Mouse (Mus musculus) neural tube, embryonic 13.5 days (tissue): ENCODE results near the gene Ccr9. TPM values are rescaled to one million over a fixed set of nuclear protein-coding genes. Genes with fewer than 3 reads are reported as not detected.
A peak's percentile ranks its signal among the peaks of the same experiment; 100 is the strongest.

Experiments used
- ATAC-seq: fragments of 200-750 bp; cut with Nextera tagmentation; 2 replicates; pipeline ENCODE4 v1.8.0; 2017; ENCODE audit warnings: low read depth, mild to moderate bottlenecking, moderate TSS enrichment, moderate library complexity
- H3K27ac ChIP-seq: fragments of 300-500 bp; sonication (generic); replicated peaks from 2 replicates; pipeline ENCODE4 v1.5.1; 2015; ENCODE audit warnings: moderate library complexity, mild to moderate bottlenecking, inconsistent platforms
- H3K27me3 ChIP-seq: fragments of 300-500 bp; sonication (generic); 2 replicates; pipeline ENCODE4 v1.6.1; 2015; ENCODE audit warnings: mild to moderate bottlenecking, inconsistent platforms
- H3K36me3 ChIP-seq: fragments of 300-500 bp; sonication (generic); 2 replicates; pipeline ENCODE4 v1.6.1; 2015; ENCODE audit warnings: mild to moderate bottlenecking, inconsistent platforms
- H3K4me1 ChIP-seq: fragments of 300-500 bp; sonication (generic); replicated peaks from 2 replicates; pipeline ENCODE4 v1.6.1; 2015; ENCODE audit warnings: inconsistent platforms
- H3K4me2 ChIP-seq: fragments of 300-500 bp; sonication (generic); 2 replicates; pipeline ENCODE4 v1.6.1; 2015; ENCODE audit warnings: inconsistent platforms, mild to moderate bottlenecking, moderate library complexity
- H3K4me3 ChIP-seq: fragments of 300-500 bp; sonication (generic); 2 replicates; pipeline ENCODE4 v1.5.1; 2015; ENCODE audit warnings: mild to moderate bottlenecking, inconsistent platforms
- H3K9ac ChIP-seq: fragments of 300-500 bp; sonication (generic); 2 replicates; pipeline ENCODE4 v1.6.1; 2015; ENCODE audit warnings: moderate library complexity, mild to moderate bottlenecking, inconsistent platforms
- H3K9me3 ChIP-seq: fragments of 300-500 bp; sonication (generic); 2 replicates; pipeline ENCODE4 v1.6.1; 2016; ENCODE audit warnings: inconsistent platforms
- WGBS: fragments of 180-500 bp; shearing (Covaris S2); methylation state at CpG from one replicate; pipeline ENCODE4 v1.1.7; 2015; 5-methylcytosine and 5-hydroxymethylcytosine counted together
- polyA plus RNA-seq: library from polyadenylated mRNA; unstranded; fragments of >200 nt; fragmentation: Nextera tagmentation; extraction: Ambion mirVana; gene quantifications from 2 replicates; pipeline ENCODE4 v1.2.1, GENCODE M21; 2015

The Ccr9 gene
- 0.32 and 0.37 TPM in 2 replicates for polyA plus RNA-seq

DNA sequence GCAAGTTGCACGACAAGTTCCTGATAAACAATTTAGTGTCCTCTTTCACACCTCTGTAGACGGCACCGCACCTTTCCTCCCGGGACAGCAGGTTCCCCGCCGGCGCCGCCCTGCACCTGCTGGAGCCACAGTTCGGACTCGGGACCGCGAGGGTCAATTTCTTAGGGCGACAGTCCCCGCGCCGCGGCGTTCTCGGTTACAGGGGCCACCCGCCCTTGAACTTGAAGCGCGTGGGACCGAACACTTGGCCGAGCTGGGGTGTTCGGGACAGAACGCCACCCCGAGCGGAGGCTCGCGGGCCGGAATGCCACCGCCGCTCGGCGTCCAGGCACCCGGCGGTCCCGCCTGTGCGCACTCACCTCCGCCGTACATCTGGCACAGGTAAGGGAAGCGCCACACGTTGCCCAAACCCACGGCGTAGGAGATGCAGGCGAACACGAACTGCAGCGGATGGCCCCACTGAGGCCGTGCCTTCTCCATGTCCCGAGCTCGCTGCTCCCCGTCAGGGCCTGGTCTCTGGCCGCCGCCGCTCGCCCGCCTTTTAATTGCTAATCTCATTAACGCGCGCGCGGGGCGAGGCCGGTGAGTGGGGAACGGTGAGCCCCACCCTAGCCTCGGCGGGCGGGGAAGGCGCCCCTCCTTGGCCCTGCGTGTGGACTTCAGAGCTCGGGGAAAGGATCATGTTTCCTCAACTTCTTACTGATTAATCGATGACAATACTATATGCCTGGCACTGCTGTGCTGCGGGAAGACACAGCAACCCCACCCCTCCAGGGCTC lies at the start of gene Ccr9, which contains the start of gene Slc6a20a:
Ccr9 (plus strand) TSS at position 113 of the 779 bp plus-strand sequence.
Slc6a20a (minus strand) TSS at position 559 of the 779 bp plus-strand sequence.
- ATAC-seq = 0 out of 2 replicates have a peak, but pooled peaks have one; percentile 47
- Histone ChIP-seq H3K27ac (no peak within 1 kb of the TSS), H3K4me1 (peaks cover 15% of the 10 kb centered on the region), H3K9me3 (no peaks in the 10 kb centered on the region), H3K4me2 (peak within 1 kb of the TSS; percentile 62), H3K4me3 (peak within 1 kb of the TSS; percentile 41), H3K9ac (peak within 1 kb of the TSS; percentile 60), H3K27me3 (peaks cover 77% of the 10 kb centered on the region), H3K36me3 (no peaks in the 10 kb centered on the region)
- under 1% methylated on average over 73 of the region's 73 CpGs for WGBS

DNA sequence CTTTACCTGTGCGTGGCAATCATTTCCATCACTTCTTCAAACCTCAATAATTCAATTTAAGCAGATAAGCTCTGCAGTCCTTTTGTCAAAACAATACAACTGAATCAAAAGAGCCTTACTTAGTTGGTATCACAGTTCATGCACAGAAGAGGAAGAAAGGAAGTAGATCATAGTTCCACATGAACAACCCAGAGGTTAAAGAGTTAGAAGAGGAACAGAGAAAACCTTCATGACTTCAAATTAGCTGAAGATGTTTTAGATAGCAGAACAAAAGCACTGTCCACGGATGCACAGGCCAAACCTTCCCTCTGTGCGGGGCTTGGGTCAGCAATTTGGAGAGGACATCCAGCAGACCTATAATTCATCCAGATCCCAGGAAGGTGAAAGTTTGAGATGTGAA lies 46.6 kb upstream of the Ccr9 start:
- Histone ChIP-seq H3K4me2 (no peak overlapping the region), H3K27ac (no peak overlapping the region), H3K27me3 (no peaks in the 10 kb centered on the region), H3K9me3 (no peaks in the 10 kb centered on the region), H3K4me3 (no peak overlapping the region), H3K9ac (no peak overlapping the region), H3K36me3 (no peaks in the 10 kb centered on the region), H3K4me1 (no peaks in the 10 kb centered on the region)
- 80% methylated on average over 3 of the region's 3 CpGs for WGBS
- ATAC-seq = no peak

DNA sequence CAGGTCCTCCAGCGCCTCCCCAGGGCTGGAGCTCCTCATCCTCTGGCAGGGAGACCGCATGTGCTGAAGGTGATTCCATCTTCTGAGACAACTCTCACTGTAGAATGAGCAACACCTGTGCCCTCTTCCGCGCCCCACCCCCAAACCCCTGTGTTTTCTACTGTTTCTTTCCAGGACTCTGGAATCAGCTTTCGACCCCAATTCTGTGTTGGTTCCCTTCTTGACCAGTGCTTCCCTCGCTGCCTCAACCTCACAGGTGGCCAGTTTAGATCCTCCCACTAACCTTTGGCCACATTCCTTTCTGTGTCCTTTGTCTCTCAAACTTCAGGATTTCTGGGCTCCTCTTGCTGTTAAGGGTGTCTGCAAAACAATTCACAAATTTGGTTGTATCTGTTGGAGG lies 46.0 kb upstream of the Ccr9 start, which contains the start of gene Slc6a20b:
Slc6a20b (minus strand) TSS at position 285 of the 400 bp plus-strand sequence.
- no peak within 1 kb of the TSS for H3K4me2 ChIP-seq
- H3K9ac ChIP-seq = no peak within 1 kb of the TSS
- H3K4me1 ChIP-seq = no peaks in the 10 kb centered on the region
- no peak within 1 kb of the TSS for H3K4me3 ChIP-seq
- 83% methylated on average over 6 of the region's 6 CpGs for WGBS
- H3K27me3 ChIP-seq = no peaks in the 10 kb centered on the region
- no peak for ATAC-seq
- H3K36me3 ChIP-seq = no peaks in the 10 kb centered on the region
- no peaks in the 10 kb centered on the region for H3K9me3 ChIP-seq
- H3K27ac ChIP-seq = no peak within 1 kb of the TSS

DNA sequence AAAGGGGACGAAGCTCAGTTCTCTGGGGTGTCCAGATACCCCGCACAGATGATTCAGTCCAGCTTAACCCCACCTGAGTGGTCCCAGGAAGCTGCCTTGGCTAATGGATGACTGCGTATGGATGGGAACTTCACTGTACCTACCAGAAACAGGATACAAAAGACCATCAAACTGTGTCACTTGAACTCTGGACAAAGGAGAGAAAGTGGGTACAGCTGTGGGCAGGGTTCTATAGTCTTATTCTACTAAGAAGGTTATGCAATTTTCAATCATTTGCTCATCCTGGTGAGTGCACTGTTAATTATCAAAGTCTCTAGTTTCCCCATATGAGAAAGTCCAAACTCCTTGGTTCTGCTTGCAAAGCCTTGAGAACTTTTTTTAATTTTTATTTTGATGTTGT lies 45.2 kb upstream of the Ccr9 start:
- Histone ChIP-seq H3K4me2 (no peak overlapping the region), H3K27me3 (no peaks in the 10 kb centered on the region), H3K9me3 (no peaks in the 10 kb centered on the region), H3K27ac (no peak overlapping the region), H3K4me3 (no peak overlapping the region), H3K9ac (no peak overlapping the region), H3K36me3 (no peaks in the 10 kb centered on the region), H3K4me1 (no peaks in the 10 kb centered on the region)
- 89% methylated on average over 3 of the region's 3 CpGs for WGBS
- no peak for ATAC-seq

DNA sequence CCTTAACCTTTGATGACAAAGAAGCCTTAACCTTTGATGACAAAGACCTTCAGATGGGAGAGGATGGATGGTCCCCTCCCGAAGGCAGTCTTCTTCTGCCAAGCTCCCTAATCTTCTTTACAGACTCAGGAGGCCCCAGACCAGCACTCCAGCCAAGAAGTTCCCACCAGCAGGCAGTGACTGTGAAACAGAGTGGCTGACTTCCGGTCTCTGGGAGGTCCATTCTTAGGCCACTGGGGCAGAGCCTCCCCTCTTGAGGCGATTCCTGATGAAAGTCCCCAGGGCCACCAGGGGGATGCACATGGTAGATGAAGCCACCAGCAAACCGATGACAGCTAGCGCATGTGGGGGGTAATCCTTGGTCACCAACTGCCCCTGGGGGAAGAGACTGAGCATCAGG lies 41.5 kb upstream of the Ccr9 start:
- H3K9me3 ChIP-seq = no peaks in the 10 kb centered on the region
- no peak overlapping the region for H3K4me2 ChIP-seq
- no peak overlapping the region for H3K4me3 ChIP-seq
- H3K9ac ChIP-seq = no peak overlapping the region
- H3K27me3 ChIP-seq = no peaks in the 10 kb centered on the region
- H3K27ac ChIP-seq = no peak overlapping the region
- H3K4me1 ChIP-seq = no peaks in the 10 kb centered on the region
- H3K36me3 ChIP-seq = no peaks in the 10 kb centered on the region
- ATAC-seq = no peak
- whole genome bisulfite sequencing = 72% methylated on average over 5 of the region's 5 CpGs

DNA sequence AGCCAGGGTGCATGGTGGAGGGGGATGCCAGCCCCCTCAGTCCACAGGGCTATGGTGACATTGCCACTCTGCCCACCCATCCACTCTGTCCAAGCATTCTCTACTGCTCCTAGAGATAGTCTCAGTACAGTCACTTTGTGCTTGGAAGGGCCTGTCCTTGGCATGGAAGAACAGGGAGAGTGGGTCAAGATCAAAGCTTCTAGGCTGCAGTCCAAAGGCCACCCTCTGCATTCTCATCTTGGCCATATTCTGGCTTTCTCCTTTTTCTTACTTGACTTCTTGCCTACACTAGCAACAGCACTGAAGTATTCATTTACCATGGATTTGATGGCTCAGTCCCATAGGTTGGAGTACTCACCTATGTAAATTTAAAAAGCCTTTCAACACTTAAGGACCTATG lies 40.0 kb upstream of the Ccr9 start:
- H3K27me3 ChIP-seq = no peaks in the 10 kb centered on the region
- no peaks in the 10 kb centered on the region for H3K36me3 ChIP-seq
- no peak overlapping the region for H3K9ac ChIP-seq
- no peak overlapping the region for H3K4me2 ChIP-seq
- ATAC-seq = no peak
- no peaks in the 10 kb centered on the region for H3K4me1 ChIP-seq
- H3K9me3 ChIP-seq = no peaks in the 10 kb centered on the region
- H3K4me3 ChIP-seq = no peak overlapping the region
- no peak overlapping the region for H3K27ac ChIP-seq

DNA sequence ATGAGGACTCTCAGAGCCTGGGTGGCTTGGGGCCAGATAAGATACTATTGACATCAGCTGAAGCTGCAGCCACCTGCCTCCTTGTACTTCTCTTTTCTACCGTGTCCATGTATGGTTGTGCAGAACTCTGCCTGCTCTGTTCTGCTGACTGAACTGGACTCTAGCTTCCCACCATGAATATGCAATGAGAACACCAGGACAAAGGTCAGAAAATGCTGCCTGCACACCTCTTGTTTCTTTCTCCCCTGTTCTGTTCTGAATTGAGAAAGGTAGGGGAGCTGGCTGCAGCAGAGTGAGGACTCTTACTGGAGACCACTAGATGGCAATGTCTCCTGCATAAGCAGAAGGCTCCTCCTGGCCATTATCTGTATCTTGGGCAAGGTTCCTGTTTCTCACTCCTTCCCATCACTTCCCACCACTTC lies 39.6 kb upstream of the Ccr9 start:
- Histone ChIP-seq H3K36me3 (no peaks in the 10 kb centered on the region), H3K27ac (no peak overlapping the region), H3K4me3 (no peak overlapping the region), H3K4me2 (no peak overlapping the region), H3K9me3 (no peaks in the 10 kb centered on the region), H3K4me1 (no peaks in the 10 kb centered on the region), H3K9ac (no peak overlapping the region), H3K27me3 (no peaks in the 10 kb centered on the region)
- ATAC-seq = 0 out of 2 replicates have a peak, but pooled peaks have one; percentile 40
- WGBS = 74% methylated on average over 1 of the region's 1 CpGs

DNA sequence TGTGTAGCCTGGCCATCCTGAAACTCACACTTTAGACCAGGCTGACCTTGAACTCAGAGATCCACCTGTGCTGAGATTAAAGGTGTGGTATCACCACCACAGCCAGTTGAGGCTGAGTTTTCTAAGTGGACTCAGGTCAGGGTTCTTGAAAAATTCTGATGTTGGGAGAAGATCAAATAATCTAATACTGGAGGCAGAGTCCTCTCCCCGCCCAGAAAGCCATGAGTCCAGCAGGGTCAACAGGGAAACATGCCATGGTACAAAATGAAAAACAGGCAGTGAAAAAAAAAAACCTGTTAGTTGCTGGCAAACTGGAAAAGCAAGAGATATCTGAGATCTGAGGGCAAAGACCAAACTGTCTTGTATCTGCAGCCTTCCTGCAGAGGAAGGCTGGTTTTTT lies 38.1 kb upstream of the Ccr9 start:
- no peaks in the 10 kb centered on the region for H3K27me3 ChIP-seq
- H3K4me1 ChIP-seq = no peaks in the 10 kb centered on the region
- 75% methylated on average over 1 of the region's 1 CpGs for WGBS
- no peak for ATAC-seq
- H3K9me3 ChIP-seq = no peaks in the 10 kb centered on the region
- H3K4me2 ChIP-seq = no peak overlapping the region
- H3K27ac ChIP-seq = no peak overlapping the region
- H3K9ac ChIP-seq = no peak overlapping the region
- no peak overlapping the region for H3K4me3 ChIP-seq
- no peaks in the 10 kb centered on the region for H3K36me3 ChIP-seq

DNA sequence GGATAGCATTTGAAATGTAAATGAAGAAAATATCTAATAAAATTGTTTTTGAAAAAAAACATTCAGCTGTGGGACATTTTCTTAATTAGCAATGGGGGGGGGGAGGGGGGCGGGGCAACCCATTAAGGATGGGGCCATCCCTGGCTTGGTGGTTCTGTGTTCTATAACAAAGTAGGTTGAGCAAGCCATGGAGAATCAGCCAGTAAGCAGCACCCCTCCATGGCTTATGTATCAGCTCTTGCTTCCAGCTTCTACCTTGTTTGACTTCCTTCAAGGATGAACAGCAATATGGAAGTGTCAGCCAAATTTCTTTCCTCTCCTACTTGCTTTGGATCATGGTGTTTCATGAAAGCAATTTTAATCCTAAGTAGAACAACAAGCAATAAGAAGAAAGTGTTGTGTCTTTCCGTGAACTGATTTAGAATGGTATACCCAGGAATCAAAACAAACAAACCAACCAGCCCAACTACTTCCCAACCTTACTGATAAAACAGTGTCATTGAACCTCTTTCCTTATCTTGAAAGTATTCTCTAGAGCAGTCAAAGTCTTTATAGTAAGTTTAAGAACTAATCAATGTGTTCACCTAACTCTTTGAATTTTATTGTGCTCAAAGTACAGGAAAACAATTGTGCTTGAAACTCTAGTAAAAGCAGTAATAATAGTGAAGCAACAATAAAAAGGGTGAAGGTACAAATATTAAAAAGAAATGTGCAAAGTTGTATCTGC lies 28.3 kb upstream of the Ccr9 start:
- H3K36me3 ChIP-seq = no peaks in the 10 kb centered on the region
- WGBS = 95% methylated on average over 2 of the region's 2 CpGs
- no peak overlapping the region for H3K27ac ChIP-seq
- ATAC-seq = no peak
- no peaks in the 10 kb centered on the region for H3K4me1 ChIP-seq
- no peak overlapping the region for H3K4me2 ChIP-seq
- no peak overlapping the region for H3K9ac ChIP-seq
- H3K9me3 ChIP-seq = no peaks in the 10 kb centered on the region
- H3K4me3 ChIP-seq = no peak overlapping the region
- H3K27me3 ChIP-seq = no peaks in the 10 kb centered on the region

DNA sequence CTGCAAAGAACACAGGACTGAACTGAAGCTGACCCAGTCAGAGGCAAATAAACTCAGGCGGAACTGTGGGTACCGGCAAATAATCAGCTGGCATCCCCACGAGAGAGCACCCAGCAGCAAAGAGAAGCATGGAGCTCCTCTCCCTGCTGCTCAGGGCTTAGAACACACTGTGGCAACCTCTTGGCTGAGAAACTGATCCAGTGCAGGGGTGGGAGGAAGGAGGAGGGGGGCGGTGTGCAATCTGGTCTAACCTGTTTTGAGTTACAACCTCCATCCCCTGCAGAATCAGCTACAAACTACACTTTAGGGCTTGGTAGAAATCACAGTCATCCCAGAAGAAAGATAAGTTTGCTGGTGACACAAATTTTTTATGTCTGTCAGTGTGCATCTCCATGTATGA lies 26.9 kb upstream of the Ccr9 start:
- no peak overlapping the region for H3K9ac ChIP-seq
- no peak overlapping the region for H3K4me2 ChIP-seq
- ATAC-seq = no peak
- no peaks in the 10 kb centered on the region for H3K9me3 ChIP-seq
- H3K36me3 ChIP-seq = no peaks in the 10 kb centered on the region
- H3K4me3 ChIP-seq = no peak overlapping the region
- no peaks in the 10 kb centered on the region for H3K27me3 ChIP-seq
- 59% methylated on average over 4 of the region's 4 CpGs for WGBS
- no peak overlapping the region for H3K27ac ChIP-seq
- no peaks in the 10 kb centered on the region for H3K4me1 ChIP-seq

DNA sequence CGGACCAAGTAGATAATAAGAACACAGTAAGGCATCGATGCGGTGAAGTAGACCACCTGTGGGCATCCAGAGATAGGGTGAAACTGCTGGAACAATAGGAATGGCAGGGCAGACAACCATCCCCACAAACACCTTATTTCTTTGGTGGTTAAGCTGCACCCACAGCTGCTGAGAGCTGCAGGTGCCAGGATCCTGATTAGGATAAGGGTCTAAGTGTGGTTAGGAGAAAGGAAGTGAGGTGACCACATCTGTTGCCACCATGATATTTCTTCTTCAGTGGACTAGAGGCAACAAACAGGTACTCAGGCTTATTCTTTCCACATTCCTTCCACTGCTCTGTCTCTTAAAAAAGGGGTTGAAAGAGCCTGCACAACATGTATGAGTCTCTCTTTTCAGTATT lies 20.8 kb upstream of the Ccr9 start:
- Histone ChIP-seq H3K9ac (no peak overlapping the region), H3K27ac (no peak overlapping the region), H3K9me3 (no peaks in the 10 kb centered on the region), H3K4me3 (no peak overlapping the region), H3K4me2 (no peak overlapping the region), H3K36me3 (no peaks in the 10 kb centered on the region), H3K27me3 (no peaks in the 10 kb centered on the region), H3K4me1 (no peaks in the 10 kb centered on the region)
- ATAC-seq = no peak
- 80% methylated on average over 3 of the region's 3 CpGs for WGBS

DNA sequence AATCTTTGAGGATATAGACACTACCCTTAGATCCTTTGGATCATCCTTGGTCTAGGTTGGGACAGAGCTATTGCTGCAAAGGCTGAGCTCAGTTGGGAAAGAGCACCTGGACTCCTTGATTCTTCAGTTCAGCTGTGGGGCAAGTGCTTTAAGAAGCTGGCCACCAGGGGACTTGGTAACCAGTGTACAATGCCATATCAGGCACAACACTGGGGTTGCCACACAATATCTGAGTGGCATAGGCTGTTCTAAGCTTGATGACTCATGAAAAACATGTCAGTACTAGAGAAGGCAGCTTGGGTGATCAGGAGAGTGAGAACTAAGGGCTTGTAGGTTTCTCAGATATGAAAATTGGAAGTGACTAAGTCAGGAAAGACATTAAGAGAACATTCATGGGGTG lies 19.3 kb upstream of the Ccr9 start:
- H3K27me3 ChIP-seq = no peaks in the 10 kb centered on the region
- no peak overlapping the region for H3K9ac ChIP-seq
- H3K9me3 ChIP-seq = no peaks in the 10 kb centered on the region
- H3K4me2 ChIP-seq = no peak overlapping the region
- no peak overlapping the region for H3K27ac ChIP-seq
- no peaks in the 10 kb centered on the region for H3K4me1 ChIP-seq
- ATAC-seq = no peak
- H3K4me3 ChIP-seq = no peak overlapping the region
- H3K36me3 ChIP-seq = no peaks in the 10 kb centered on the region
